Mouse (Mus musculus): ENCODE measurements around the gene Fes. TPM values are rescaled to one million over a fixed set of nuclear protein-coding genes. Genes with fewer than 3 reads are reported as not detected.

Fes gene
- total and polyA plus RNA-seq, 3 experiments, result 1.5 to 5.4 (median 4.9) TPM

GRCm38 (mm10) chr7:80367232-80367631 lies 20.5 kb downstream of the Fes start:
- H3K9me3 ChIP-seq (replicated peaks), result no peaks in the 10 kb centered on the region
- H3K4me3 ChIP-seq (ENCODE audit: low read depth, low read length), result no peak overlapping the region
- H3K4me1 ChIP-seq (ENCODE audit: insufficient read depth, low read depth, low read length), result peaks cover 35% of the 10 kb centered on the region
- no peak for TF ChIP-seq TAL1 (conservative IDR thresholded peaks at IDR 0.05; ENCODE audit: low read depth, low read length)
- TF ChIP-seq GATA2 (IDR thresholded peaks at IDR 0.05; ENCODE audit: borderline replicate concordance, low read depth, low read length), result no peak
- no peak for TF ChIP-seq CTCF (IDR thresholded peaks at IDR 0.05; ENCODE audit: low read depth, low read length)
- TF ChIP-seq POLR2AphosphoS5 (IDR thresholded peaks at IDR 0.05; ENCODE audit: insufficient replicate concordance, low read depth, low read length), result no peak
- no peak for TF ChIP-seq GATA1 (IDR thresholded peaks at IDR 0.05; ENCODE audit: borderline replicate concordance, low read length)
- DNase-seq (ENCODE audit: low spot score) (no peak), ATAC-seq (ENCODE audit: extremely low read depth, insufficient number of reproducible peaks, low FRiP score, poor library complexity, severe bottlenecking) (no peak)
- H3K36me3 ChIP-seq (replicated peaks), result peaks cover 69% of the 10 kb centered on the region
- no peaks in the 10 kb centered on the region; the same call in 1 of the 2 replicates for H3K27me3 ChIP-seq (ENCODE audit: insufficient read depth, low read length)

GRCm38 (mm10) chr7:80365759-80366158 lies 22.0 kb downstream of the Fes start:
- H3K36me3 ChIP-seq (replicated peaks), result peaks cover 84% of the 10 kb centered on the region
- DNase-seq (ENCODE audit: low spot score), result no peak
- no peak overlapping the region for H3K4me3 ChIP-seq (ENCODE audit: low read depth, low read length)
- peaks cover 23% of the 10 kb centered on the region for H3K4me1 ChIP-seq (ENCODE audit: insufficient read depth, low read depth, low read length)
- H3K27me3 ChIP-seq (ENCODE audit: insufficient read depth, low read length), result no peaks in the 10 kb centered on the region; the same call in 1 of the 2 replicates
- TF ChIP-seq GATA1 (IDR thresholded peaks at IDR 0.05; ENCODE audit: borderline replicate concordance, low read length), result no peak
- no peak for TF ChIP-seq POLR2AphosphoS5 (IDR thresholded peaks at IDR 0.05; ENCODE audit: insufficient replicate concordance, low read depth, low read length)
- no peak for TF ChIP-seq GATA2 (IDR thresholded peaks at IDR 0.05; ENCODE audit: borderline replicate concordance, low read depth, low read length)
- TF ChIP-seq TAL1 (conservative IDR thresholded peaks at IDR 0.05; ENCODE audit: low read depth, low read length), result no peak
- TF ChIP-seq CTCF (IDR thresholded peaks at IDR 0.05; ENCODE audit: low read depth, low read length), result no peak
- no peak for ATAC-seq (ENCODE audit: extremely low read depth, insufficient number of reproducible peaks, low FRiP score, poor library complexity, severe bottlenecking)
- no peaks in the 10 kb centered on the region for H3K9me3 ChIP-seq (replicated peaks)

- ATAC-seq (ENCODE audit: extremely low read depth, insufficient number of reproducible peaks, low FRiP score, poor library complexity, severe bottlenecking) (no peak), DNase-seq (ENCODE audit: low spot score) (no peak)
- peaks cover 95% of the 10 kb centered on the region for H3K36me3 ChIP-seq (replicated peaks)
- H3K9me3 ChIP-seq (replicated peaks), result no peaks in the 10 kb centered on the region
- H3K27me3 ChIP-seq (ENCODE audit: insufficient read depth, low read length), result no peaks in the 10 kb centered on the region; the same call in 1 of the 2 replicates
- TF ChIP-seq GATA1 (IDR thresholded peaks at IDR 0.05; ENCODE audit: borderline replicate concordance, low read length), result no peak
- TF ChIP-seq CTCF (IDR thresholded peaks at IDR 0.05; ENCODE audit: low read depth, low read length), result no peak
- no peak for TF ChIP-seq TAL1 (conservative IDR thresholded peaks at IDR 0.05; ENCODE audit: low read depth, low read length)
- TF ChIP-seq POLR2AphosphoS5 (IDR thresholded peaks at IDR 0.05; ENCODE audit: insufficient replicate concordance, low read depth, low read length), result no peak
- no peak for TF ChIP-seq GATA2 (IDR thresholded peaks at IDR 0.05; ENCODE audit: borderline replicate concordance, low read depth, low read length)
- H3K4me3 ChIP-seq (ENCODE audit: low read depth, low read length), result no peak overlapping the region
- no peaks in the 10 kb centered on the region for H3K4me1 ChIP-seq (ENCODE audit: insufficient read depth, low read depth, low read length)
Measured at GRCm38 (mm10) chr7:80360435-80360834, 27.3 kb downstream of the Fes start.

- Histone ChIP-seq H3K27me3 (ENCODE audit: insufficient read depth, low read length) (no peaks in the 10 kb centered on the region; the same call in 1 of the 2 replicates), H3K9me3 (replicated peaks) (no peaks in the 10 kb centered on the region), H3K4me3 (ENCODE audit: low read depth, low read length) (no peak overlapping the region), H3K4me1 (ENCODE audit: insufficient read depth, low read depth, low read length) (peaks cover 3% of the 10 kb centered on the region; the same call in 1 of the 2 replicates), H3K36me3 (replicated peaks) (peaks cover 95% of the 10 kb centered on the region)
- TF ChIP-seq GATA2 (IDR thresholded peaks at IDR 0.05; ENCODE audit: borderline replicate concordance, low read depth, low read length) (no peak), POLR2AphosphoS5 (IDR thresholded peaks at IDR 0.05; ENCODE audit: insufficient replicate concordance, low read depth, low read length) (no peak), GATA1 (IDR thresholded peaks at IDR 0.05; ENCODE audit: borderline replicate concordance, low read length) (no peak), CTCF (IDR thresholded peaks at IDR 0.05; ENCODE audit: low read depth, low read length) (no peak), TAL1 (conservative IDR thresholded peaks at IDR 0.05; ENCODE audit: low read depth, low read length) (no peak)
- no peak for DNase-seq (ENCODE audit: low spot score)
- no peak for ATAC-seq (ENCODE audit: extremely low read depth, insufficient number of reproducible peaks, low FRiP score, poor library complexity, severe bottlenecking)
Measured at GRCm38 (mm10) chr7:80358039-80358438, 29.7 kb downstream of the Fes start.

- no peak overlapping the region for H3K4me3 ChIP-seq (ENCODE audit: low read depth, low read length)
- no peak for DNase-seq (ENCODE audit: low spot score)
- H3K27me3 ChIP-seq (ENCODE audit: insufficient read depth, low read length), result no peaks in the 10 kb centered on the region; the same call in 1 of the 2 replicates
- ATAC-seq (ENCODE audit: extremely low read depth, insufficient number of reproducible peaks, low FRiP score, poor library complexity, severe bottlenecking), result no peak
- peaks cover 95% of the 10 kb centered on the region for H3K36me3 ChIP-seq (replicated peaks)
- no peaks in the 10 kb centered on the region for H3K9me3 ChIP-seq (replicated peaks)
- peaks cover 3% of the 10 kb centered on the region; the same call in 1 of the 2 replicates for H3K4me1 ChIP-seq (ENCODE audit: insufficient read depth, low read depth, low read length)
- no peak for TF ChIP-seq GATA1 (IDR thresholded peaks at IDR 0.05; ENCODE audit: borderline replicate concordance, low read length)
- TF ChIP-seq TAL1 (conservative IDR thresholded peaks at IDR 0.05; ENCODE audit: low read depth, low read length), result no peak
- TF ChIP-seq POLR2AphosphoS5 (IDR thresholded peaks at IDR 0.05; ENCODE audit: insufficient replicate concordance, low read depth, low read length), result no peak
- TF ChIP-seq CTCF (IDR thresholded peaks at IDR 0.05; ENCODE audit: low read depth, low read length), result no peak
- no peak for TF ChIP-seq GATA2 (IDR thresholded peaks at IDR 0.05; ENCODE audit: borderline replicate concordance, low read depth, low read length)
Measured at GRCm38 (mm10) chr7:80357156-80357555, 30.6 kb downstream of the Fes start.

- Histone ChIP-seq H3K4me3 (ENCODE audit: low read depth, low read length) (no peak overlapping the region), H3K9me3 (replicated peaks) (no peaks in the 10 kb centered on the region), H3K27me3 (ENCODE audit: insufficient read depth, low read length) (no peaks in the 10 kb centered on the region), H3K36me3 (replicated peaks) (peaks cover 94% of the 10 kb centered on the region), H3K4me1 (ENCODE audit: insufficient read depth, low read depth, low read length) (peaks cover 6% of the 10 kb centered on the region)
- ATAC-seq (ENCODE audit: extremely low read depth, insufficient number of reproducible peaks, low FRiP score, poor library complexity, severe bottlenecking) (no peak), DNase-seq (ENCODE audit: low spot score) (no peak)
- TF ChIP-seq GATA2 (IDR thresholded peaks at IDR 0.05; ENCODE audit: borderline replicate concordance, low read depth, low read length) (no peak), POLR2AphosphoS5 (IDR thresholded peaks at IDR 0.05; ENCODE audit: insufficient replicate concordance, low read depth, low read length) (no peak), CTCF (IDR thresholded peaks at IDR 0.05; ENCODE audit: low read depth, low read length) (no peak), GATA1 (IDR thresholded peaks at IDR 0.05; ENCODE audit: borderline replicate concordance, low read length) (no peak), TAL1 (conservative IDR thresholded peaks at IDR 0.05; ENCODE audit: low read depth, low read length) (no peak)
Measured at GRCm38 (mm10) chr7:80356351-80356750, 31.4 kb downstream of the Fes start.
